Mouse (Mus musculus): Measurements from ENCODE around the gene Cactin.

The Cactin gene

DNA sequence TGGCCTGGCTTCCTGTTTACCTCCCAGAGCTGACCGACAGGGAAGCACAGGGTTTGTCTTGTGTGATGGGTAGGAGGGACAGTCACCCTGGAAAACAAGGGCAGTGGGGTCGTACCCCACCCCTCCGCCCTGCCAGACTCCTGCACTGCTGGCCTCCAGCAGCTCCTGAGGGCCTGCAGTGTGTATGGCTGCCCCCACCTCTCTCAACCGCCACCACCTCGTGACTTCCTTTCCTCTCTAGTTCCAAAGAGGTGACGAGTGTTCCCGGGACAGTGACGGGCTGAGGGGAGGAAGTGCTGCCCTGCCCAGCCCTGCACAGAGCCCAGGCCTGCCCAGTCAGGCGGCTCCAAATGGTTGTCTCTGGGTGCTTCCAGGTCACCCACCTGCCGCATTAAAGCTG is 23.1 kb upstream of the Cactin start:
- DNase-seq (ENCODE audit: low spot score), result no peak

GRCm38 (mm10) chr10:81298369-81299100 is 22.4 kb upstream of the Cactin start:
- no peak for DNase-seq (ENCODE audit: low spot score)

DNA sequence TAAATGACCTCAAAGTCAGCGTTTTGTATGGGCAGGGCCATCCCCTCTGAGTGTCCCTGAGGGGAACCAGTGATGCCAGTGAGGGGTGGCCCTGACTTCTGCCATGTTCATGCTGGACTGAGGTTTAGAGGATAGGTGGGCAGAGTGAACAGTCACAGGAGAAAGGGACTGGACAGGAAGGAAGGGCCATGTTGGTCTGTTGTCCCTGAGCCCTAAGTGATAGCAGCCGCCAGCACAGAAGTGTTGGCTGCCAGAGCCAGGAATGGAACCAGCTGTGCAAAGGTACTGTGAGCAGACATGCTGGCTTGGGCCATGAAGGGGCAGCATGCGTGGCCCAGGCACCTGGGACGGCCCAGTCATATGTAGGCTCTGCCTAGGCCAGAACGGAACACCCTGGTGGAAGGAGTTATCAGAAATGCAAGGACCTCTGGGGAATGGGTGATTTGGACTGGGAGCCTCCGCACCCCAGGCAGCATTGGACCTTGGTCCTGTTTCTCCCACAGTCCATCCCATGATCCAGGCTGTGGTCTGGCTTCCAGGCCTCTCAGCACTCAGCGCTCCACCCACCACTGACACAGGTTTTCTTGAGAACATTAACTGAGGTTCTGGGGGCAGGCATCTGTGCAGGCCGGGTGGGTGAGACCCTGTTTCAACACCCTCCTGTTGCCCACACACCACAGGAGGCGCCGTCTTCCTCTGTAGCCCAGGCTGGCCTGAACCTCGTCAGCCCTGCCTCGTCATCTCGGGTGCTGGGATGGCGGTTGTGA is 21.1 kb upstream of the Cactin start:
- no peak for DNase-seq (ENCODE audit: low spot score)

- no peak for DNase-seq (ENCODE audit: low spot score)
Measured at GRCm38 (mm10) chr10:81300352-81300907, 20.5 kb upstream of the Cactin start.

DNA sequence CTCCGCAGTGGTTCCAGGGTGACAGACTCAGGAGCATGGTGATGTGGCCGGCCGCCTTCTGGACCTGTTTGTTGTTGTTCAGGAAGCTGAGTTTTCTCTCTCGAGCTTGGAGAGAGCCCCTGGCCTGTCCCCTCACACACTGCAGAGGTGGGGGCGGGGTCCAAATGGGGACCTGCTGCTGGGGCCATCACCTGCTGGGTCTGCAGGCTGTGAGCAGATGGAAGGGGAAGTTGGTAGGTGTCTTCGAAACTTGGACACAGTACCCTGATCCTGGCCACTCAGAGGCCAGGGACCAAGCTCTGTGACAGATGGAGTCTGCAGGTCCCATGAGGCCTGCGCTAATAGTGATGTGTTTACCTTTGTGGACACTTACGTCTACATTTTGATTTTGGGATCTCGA is 19.6 kb upstream of the Cactin start:
- DNase-seq (ENCODE audit: low spot score), result no peak

- no peak for DNase-seq (ENCODE audit: low spot score)
Measured at GRCm38 (mm10) chr10:81302288-81302687, 18.6 kb upstream of the Cactin start.

DNA sequence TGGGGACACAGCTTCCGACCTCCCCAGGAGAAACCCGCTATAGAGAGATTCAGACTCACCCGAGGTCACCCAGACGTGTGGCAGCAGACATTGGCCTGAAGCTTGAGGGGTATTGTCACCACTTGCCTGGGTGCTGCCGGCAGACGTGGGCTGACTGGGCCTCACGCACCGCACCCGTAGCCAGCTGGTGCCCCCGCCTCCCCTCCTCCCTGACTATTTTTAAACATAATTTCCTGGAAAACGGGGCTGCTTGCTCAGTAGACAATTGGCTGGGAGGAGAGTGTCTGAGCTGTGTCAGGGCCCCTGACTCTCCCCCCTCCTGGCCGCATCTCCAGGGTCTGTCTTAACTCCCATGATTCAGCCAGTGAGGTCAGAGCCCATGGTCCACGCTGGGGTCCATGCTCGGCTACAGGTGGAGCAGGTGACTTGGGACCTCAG is 18.1 kb upstream of the Cactin start:
- DNase-seq (ENCODE audit: low spot score), result no peak

GRCm38 (mm10) chr10:81303258-81303657 is 17.6 kb upstream of the Cactin start:
- DNase-seq (ENCODE audit: low spot score), result no peak

GRCm38 (mm10) chr10:81303761-81304160 is 17.1 kb upstream of the Cactin start:
- no peak for DNase-seq (ENCODE audit: low spot score)

DNA sequence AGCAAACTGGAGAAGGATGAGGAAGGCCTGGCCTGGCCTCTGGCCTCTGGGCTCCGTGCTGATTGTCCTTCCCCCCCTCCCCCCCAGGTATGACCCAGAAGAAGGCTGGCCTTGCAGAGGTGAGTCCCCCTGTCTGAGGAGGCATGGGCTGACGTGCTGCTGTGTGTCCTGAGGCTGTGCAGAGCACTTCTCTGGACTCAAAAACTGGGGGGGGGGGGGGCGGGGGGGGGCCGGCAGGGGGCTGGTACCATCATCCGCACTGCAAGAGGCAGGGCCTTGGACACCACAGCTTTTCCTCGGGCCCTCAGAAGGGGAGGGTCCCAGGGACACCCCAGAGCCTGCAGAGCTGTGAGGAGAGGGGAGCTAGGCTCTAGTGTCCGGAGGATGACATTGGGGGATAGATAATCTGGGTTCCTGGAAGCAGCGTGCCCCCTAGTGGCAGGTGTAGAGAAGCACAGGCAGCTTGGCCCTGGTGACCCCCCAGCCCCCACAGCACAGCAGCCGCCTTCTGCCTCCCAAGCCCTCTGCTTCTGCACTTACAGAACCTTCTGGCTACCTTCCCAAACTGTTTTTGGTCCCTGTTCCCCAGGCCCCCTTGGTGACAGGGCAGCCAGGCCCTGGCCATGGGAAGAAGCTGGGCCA is 16.2 kb upstream of the Cactin start:
- DNase-seq (ENCODE audit: low spot score), result peak; percentile 74

- DNase-seq (ENCODE audit: low spot score), result no peak
Measured at GRCm38 (mm10) chr10:81305663-81306062, 15.2 kb upstream of the Cactin start.

DNA sequence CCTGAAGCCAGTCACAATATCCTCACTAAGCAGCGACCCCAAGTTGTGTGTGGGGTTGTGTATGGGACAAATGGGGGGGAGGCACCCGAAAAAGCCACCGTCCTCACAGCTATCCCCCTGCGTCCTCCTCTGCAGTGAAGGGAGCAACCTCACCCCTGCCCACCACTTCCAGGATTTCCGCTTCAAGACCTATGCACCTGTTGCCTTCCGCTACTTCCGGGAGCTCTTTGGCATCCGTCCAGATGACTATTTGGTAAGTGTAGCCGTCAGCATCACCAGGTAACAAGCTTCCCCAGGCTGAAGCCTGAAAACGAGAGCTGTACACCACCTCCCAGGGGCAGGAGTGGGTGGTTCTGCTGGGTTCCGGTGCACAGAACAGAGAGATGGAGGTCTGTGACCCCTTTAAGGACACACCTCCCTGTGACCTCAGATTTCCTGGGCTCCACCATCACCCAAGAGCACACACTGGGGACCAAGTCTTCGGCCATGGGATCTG is 14.7 kb upstream of the Cactin start:
- no peak for DNase-seq (ENCODE audit: low spot score)

GRCm38 (mm10) chr10:81306837-81307682 is 13.8 kb upstream of the Cactin start:
- no peak for DNase-seq (ENCODE audit: low spot score)

- DNase-seq (ENCODE audit: low spot score), result no peak
Measured at GRCm38 (mm10) chr10:81309571-81309970, 11.3 kb upstream of the Cactin start.

GRCm38 (mm10) chr10:81313581-81313980 is 7.3 kb upstream of the Cactin start:
- DNase-seq (ENCODE audit: low spot score), result no peak

DNA sequence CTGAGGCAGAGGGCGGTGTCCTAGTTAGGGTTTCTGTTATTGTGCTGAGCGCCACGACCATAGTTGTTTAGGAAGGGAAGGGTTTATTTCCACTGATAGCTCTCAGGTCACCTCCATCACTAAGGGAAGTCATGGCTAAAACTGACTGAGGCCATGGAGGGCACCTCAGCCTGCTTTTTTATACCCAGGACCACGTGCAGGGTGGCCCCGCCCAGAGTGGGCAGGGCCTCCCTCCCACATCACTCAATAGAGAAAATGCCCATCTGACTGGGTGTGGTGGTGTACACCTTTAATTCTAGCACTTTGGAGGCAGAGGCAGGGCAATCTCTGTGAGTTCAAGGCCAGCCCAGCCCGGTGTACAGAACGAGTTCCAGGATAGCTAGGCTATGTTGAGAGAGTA is 6.7 kb upstream of the Cactin start:
- DNase-seq (ENCODE audit: low spot score), result no peak

DNA sequence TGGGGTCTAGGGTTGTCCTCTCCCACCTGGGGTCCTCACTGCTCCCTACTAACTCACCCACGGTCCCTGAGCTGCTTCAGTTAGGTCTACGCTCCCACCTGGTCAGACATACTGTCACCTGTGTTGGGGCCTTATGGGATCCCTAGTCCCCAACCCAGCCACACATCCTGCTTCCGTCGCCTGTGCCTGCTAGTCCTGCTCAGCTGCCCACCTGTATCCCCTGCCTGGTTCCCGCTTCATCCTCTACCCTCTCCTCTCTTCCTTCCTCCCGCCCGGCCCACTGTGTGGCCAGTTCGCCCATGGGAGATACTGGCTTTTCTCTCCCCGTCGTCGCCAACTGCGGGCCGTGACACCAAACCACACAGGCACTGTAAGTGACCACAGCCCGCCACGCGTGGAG is 5.3 kb upstream of the Cactin start:
- DNase-seq (ENCODE audit: low spot score), result no peak

DNA sequence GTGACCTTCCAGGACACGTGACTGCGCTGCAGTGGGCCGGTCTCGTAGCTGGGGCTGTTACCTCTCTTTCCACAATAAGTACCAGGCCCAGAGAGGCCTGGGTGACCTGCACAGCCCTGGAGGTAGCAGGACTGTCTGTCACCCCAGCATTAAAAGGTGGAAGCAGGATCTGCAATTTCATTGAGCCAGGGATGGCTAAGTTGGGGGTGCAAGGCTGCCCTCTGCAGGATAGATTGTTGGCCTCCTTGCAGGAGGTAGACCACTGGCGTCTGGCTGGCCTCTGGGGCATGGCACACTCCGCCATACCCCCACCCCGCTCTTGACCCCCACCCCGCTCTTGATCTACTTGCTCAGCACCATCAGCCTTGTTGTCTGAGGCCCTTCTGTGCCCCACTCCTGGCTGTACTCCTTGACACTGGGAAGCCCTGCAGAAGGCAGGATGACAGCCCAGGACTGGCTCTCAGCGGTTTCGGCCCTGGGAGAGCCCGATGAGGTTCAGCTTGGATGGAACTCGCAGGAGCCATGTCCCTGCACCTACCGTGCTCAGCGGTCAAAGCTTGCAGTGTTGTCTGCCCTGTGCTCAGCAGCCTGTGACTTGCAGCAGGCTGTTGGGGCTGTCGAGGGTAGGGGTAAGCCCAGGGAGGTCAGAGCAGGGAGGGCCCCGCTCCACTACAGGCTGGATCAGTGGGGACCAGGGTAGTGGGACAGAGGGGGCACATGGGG is 4.4 kb upstream of the Cactin start:
- no peak for DNase-seq (ENCODE audit: low spot score)

DNA sequence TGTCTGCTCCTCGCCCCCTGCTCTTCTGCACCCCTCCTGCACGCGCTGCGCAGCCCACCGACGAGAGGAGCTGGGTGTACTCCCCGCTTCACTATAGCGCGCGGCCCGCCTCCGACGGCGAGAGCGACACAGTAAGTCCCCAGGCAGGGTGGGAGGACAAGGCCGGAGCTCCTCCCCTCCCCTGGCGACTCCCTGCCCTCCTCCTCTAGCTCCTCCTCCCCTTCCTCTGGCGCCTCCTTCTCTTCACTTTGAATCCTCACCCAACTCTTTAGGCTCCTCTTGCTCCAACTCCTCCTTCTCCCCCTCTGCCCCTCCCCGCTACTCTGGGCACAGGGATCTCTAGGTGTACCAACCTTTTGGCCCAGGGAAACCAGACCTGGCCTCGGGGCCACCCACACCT is 3.6 kb upstream of the Cactin start:
- peak; percentile 63 for DNase-seq (ENCODE audit: low spot score)

DNA sequence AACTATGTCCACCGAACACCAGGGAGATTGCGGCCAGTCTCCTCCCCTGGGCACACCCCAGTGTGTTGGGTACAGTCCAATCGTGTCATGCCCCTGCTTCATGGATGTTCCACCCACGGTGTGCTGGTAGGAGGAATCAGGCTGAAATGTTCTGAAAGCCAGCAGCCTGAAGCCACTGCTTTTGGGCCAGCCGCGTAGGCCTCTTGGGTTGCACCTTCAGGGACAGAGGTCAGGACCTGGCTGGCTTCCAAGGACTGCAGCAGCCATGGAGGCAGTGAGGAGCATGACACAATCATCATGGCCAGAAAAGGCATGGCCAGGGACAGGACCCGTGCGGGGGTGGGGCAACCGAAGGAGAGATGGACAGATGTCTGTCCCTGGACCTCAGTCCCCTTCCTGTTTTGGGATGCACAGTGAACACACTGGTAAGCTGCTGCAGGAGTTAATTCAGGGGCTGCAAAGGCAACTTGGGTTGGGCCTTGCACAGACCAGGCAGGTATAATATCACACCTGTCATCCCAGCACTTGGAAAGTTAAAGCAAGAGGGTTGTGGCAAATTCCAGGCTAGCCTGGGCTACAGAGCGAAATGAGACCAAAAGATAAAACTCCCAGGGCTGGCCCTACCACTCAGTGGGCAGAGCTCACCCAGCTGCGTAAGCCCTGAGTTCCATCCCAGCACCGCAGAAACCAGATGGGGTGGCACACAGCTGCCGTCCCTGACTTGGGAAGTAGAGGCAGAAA is 2.1 kb upstream of the Cactin start:
- DNase-seq (ENCODE audit: low spot score), result no peak

Measured in embryo, embryonic 10.5 days (tissue).